Comparison of ENCODE assay signal across 9 mouse cellular contexts in the genomic region with DNA sequence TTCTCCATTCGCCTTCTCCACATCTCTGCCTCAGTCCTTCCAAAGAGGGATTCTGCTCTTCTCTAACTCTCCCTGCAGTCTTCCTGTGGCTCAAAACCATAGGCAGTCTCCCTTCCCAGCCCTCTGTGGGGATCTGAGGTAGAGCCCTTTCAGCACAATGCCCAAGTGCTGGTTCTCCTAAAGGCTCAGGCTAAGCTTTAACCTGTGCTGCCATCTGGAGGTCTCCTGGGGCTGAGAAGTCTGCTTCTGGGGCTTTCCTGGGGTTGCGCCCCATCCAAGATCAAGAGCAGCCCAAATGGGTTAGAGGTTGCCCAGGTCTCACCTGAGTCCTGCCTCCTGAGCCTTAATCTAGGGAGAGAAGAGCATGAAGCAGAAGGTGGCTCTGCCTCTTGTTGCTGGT. TPM values are rescaled to one million over a fixed set of nuclear protein-coding genes. Genes with fewer than 3 reads are reported as not detected.
DNase-seq lines count a peak whose midpoint lies in the region; ATAC-seq and TF ChIP-seq lines count a peak whose summit lies in the region.
"Had no signal": no experiment of that assay in that cellular context is flagged by ENCODE, and none has a peak within 500 bp of the region (broad histone marks: within the 10 kb centered on the region; RNA-seq: fewer than 3 reads in every experiment).

No protein-coding gene starts in this region.

- H3K36me3 ChIP-seq in spleen, adult 2 months (ENCODE audit: control insufficient read depth, insufficient read depth, low read length), result no peaks in the 10 kb centered on the region
- no peaks in the 10 kb centered on the region for H3K36me3 ChIP-seq in hindbrain, embryonic 14.5 days (replicated peaks; ENCODE audit: control insufficient read depth, insufficient read depth)

- no peak overlapping the region for H3K4me3 ChIP-seq in spleen, adult 2 months (ENCODE audit: extremely low read depth, insufficient read depth, insufficient read length)
- no peak overlapping the region for H3K4me3 ChIP-seq in cortical plate, adult 2 months (ENCODE audit: insufficient read depth, low read length)
- H3K4me3 ChIP-seq in lung, adult 2 months (replicated peaks; ENCODE audit: extremely low read depth, low read depth, low read length), result no peak overlapping the region
- H3K4me3 ChIP-seq in hindbrain, embryonic 14.5 days (replicated peaks; ENCODE audit: low read length), result no peak overlapping the region

- no peak overlapping the region for H3K4me2 ChIP-seq in hindbrain, embryonic 14.5 days (replicated peaks)

- no peak for ATAC-seq in hindbrain, embryonic 14.5 days (ENCODE audit: low FRiP score)

- H3K27ac ChIP-seq in spleen, adult 2 months (ENCODE audit: insufficient read depth, low read length), result no peak overlapping the region
- no peak overlapping the region for H3K27ac ChIP-seq in cortical plate, adult 2 months (ENCODE audit: insufficient read depth, low read length)
- H3K27ac ChIP-seq in hindbrain, embryonic 14.5 days, result no peak overlapping the region
- H3K27ac ChIP-seq: macrophage had no signal

- WGBS in spleen, adult 2 months, result 93% methylated on average over 2 of the region's 2 CpGs
- 89% methylated on average over 2 of the region's 2 CpGs for WGBS in lung, adult 2 months
- 87% methylated on average over 2 of the region's 2 CpGs for WGBS in hindbrain, embryonic 14.5 days

- H3K27me3 ChIP-seq in spleen, adult 2 months (ENCODE audit: control insufficient read depth, insufficient read depth, low read length), result no peaks in the 10 kb centered on the region
- no peaks in the 10 kb centered on the region for H3K27me3 ChIP-seq in hindbrain, embryonic 14.5 days (ENCODE audit: control insufficient read depth, insufficient read depth, low read length)

- H3K4me1 ChIP-seq in spleen, adult 2 months (ENCODE audit: control insufficient read depth, insufficient read depth, insufficient read length), result no peaks in the 10 kb centered on the region
- H3K4me1 ChIP-seq in cortical plate, adult 2 months (ENCODE audit: control insufficient read depth, insufficient read depth, low read length), result no peaks in the 10 kb centered on the region
- H3K4me1 ChIP-seq in lung, adult 2 months (ENCODE audit: control insufficient read depth, insufficient read depth, low read length), result no peaks in the 10 kb centered on the region
- H3K4me1 ChIP-seq in hindbrain, embryonic 14.5 days (replicated peaks; ENCODE audit: control insufficient read depth, insufficient read depth, low read length), result no peaks in the 10 kb centered on the region

- H3K9me3 ChIP-seq in hindbrain, embryonic 14.5 days (ENCODE audit: control insufficient read depth, low read length), result no peaks in the 10 kb centered on the region

- peak; percentile 40 to 75 for DNase-seq in heart, adult 18-20 months
- DNase-seq in heart, adult 9 months (ENCODE audit: low spot score in 2 of 2), result no peak
- DNase-seq in spleen, adult 2 months (ENCODE audit: low read depth in 1 of 2, low spot score in 2 of 2), result peak in 1 of 2 experiments; percentile 31
- no peak for DNase-seq in spleen, postnatal 36 days (ENCODE audit: low spot score in 2 of 2)
- peak; percentile 39 for DNase-seq in lung, adult 2 months
- no peak for DNase-seq in hindbrain, embryonic 14.5 days (ENCODE audit: low spot score)
- DNase-seq in thymus, adult 18-20 months, result no peak

- peak; percentile 34; the same call in 1 of the 2 replicates for TF ChIP-seq CTCF in spleen, adult 2 months (IDR thresholded peaks at IDR 0.05; ENCODE audit: extremely low read depth, insufficient read depth, insufficient read length, insufficient replicate concordance)
- peak; percentile 55 for TF ChIP-seq CTCF in cortical plate, adult 2 months (IDR thresholded peaks at IDR 0.05; ENCODE audit: extremely low read depth, insufficient read depth, low read length)
- peak; percentile 74 for TF ChIP-seq CTCF in lung, adult 2 months (IDR thresholded peaks at IDR 0.05; ENCODE audit: insufficient read depth, low read length)

- TF ChIP-seq POLR2A in spleen, adult 2 months (IDR thresholded peaks at IDR 0.05; ENCODE audit: low read depth, low read length), result no peak
- TF ChIP-seq POLR2A in cortical plate, adult 2 months (IDR thresholded peaks at IDR 0.05; ENCODE audit: extremely low read depth, insufficient read depth, low read length), result no peak
- TF ChIP-seq POLR2A in lung, adult 2 months (IDR thresholded peaks at IDR 0.05; ENCODE audit: borderline replicate concordance, extremely low read depth, low read depth, low read length), result no peak

- no peak overlapping the region for H3K9ac ChIP-seq in hindbrain, embryonic 14.5 days

RNA-seq across cellular contexts. Expression of gene Tgfbi, which starts 32.4 kb away (rescaled TPM):
- total RNA-seq in heart, adult 18-20 months (2021), result 10 to 100 TPM; 19.5 to 22.9 TPM
- 56.0 and 74.3 TPM in 2 replicates for polyA plus RNA-seq in spleen, adult 2 months (2012; rRNA removed)
- polyA plus RNA-seq in cortical plate, adult 2 months (2012; rRNA removed), result 3.7 and 3.8 TPM in 2 replicates
- 50.8 and 53.9 TPM in 2 replicates for polyA plus RNA-seq in lung, adult 2 months (2012; rRNA removed)
- polyA plus RNA-seq in hindbrain, embryonic 14.5 days (2014; fragmentation: Nextera tagmentation; extraction: Ambion mirVana), result 5.2 and 7.1 TPM in 2 replicates

Comparison
In these comparisons a context has a peak if more than half of its experiments do, and no peak if none do; other contexts are left out.
1. DNase-seq: peak in heart, adult 18-20 months (2 of 2) and lung, adult 2 months (single experiment); none in heart, adult 9 months (0 of 2), spleen, postnatal 36 days (0 of 2), hindbrain, embryonic 14.5 days (single experiment) and thymus, adult 18-20 months (0 of 2).
2. Peak in every context shown above with its lines, with median percentiles within 50 percentile points of each other: CTCF ChIP-seq.